Mouse (Mus musculus) midbrain, embryonic 16.5 days (tissue): ENCODE measurements around the gene Mrfap1. TPM values are rescaled to one million over a fixed set of nuclear protein-coding genes. Genes with fewer than 3 reads are reported as not detected.
"Not testable (repeated sequence)": the region's sequence is repeated elsewhere in the genome, so short reads cannot be mapped to it uniquely, and the experiment has no call there.

Experiments
- ATAC-seq: fragments of 200-750 bp; cut with Nextera tagmentation; 2 replicates; pipeline ENCODE4 v1.8.0; 2017; ENCODE audit warnings: moderate TSS enrichment
- H3K27ac ChIP-seq: fragments of 300-500 bp; sonication (generic); 2 replicates; pipeline ENCODE4 v1.5.1; 2014; ENCODE audit warnings: mild to moderate bottlenecking, low read length, mixed read lengths
- H3K27me3 ChIP-seq: fragments of 300-500 bp; sonication (generic); 2 replicates; pipeline ENCODE4 v1.6.1; 2014; ENCODE audit warnings: low read depth, low read length, mixed read lengths; ENCODE audit not compliant: control insufficient read depth, insufficient read depth
- H3K36me3 ChIP-seq: fragments of 300-500 bp; sonication (generic); 2 replicates; pipeline ENCODE4 v1.6.1; 2014; ENCODE audit warnings: mild to moderate bottlenecking, low read length, moderate library complexity, mixed read lengths; ENCODE audit not compliant: control insufficient read depth, insufficient read depth
- H3K4me1 ChIP-seq: fragments of 300-500 bp; sonication (generic); 2 replicates; pipeline ENCODE4 v1.6.1; 2014; ENCODE audit warnings: mild to moderate bottlenecking, low read length, mixed read lengths; ENCODE audit not compliant: control insufficient read depth, insufficient read depth
- H3K4me2 ChIP-seq: fragments of 300-500 bp; sonication (generic); 2 replicates; pipeline ENCODE4 v1.6.1; 2014; ENCODE audit warnings: mild to moderate bottlenecking, low read length, mixed read lengths
- H3K4me3 ChIP-seq: fragments of 300-500 bp; sonication (generic); 2 replicates; pipeline ENCODE4 v1.5.1; 2014; ENCODE audit warnings: low read depth, mild to moderate bottlenecking, low read length, moderate library complexity, mixed read lengths
- H3K9ac ChIP-seq: fragments of 300-500 bp; sonication (generic); 2 replicates; pipeline ENCODE4 v1.6.1; 2014; ENCODE audit warnings: low read depth, low read length, mixed read lengths
- H3K9me3 ChIP-seq: fragments of 300-500 bp; sonication (generic); replicated peaks from 2 replicates; pipeline ENCODE4 v1.6.1; 2014; ENCODE audit warnings: mild to moderate bottlenecking, low read length, mixed read lengths; ENCODE audit not compliant: control insufficient read depth, poor library complexity, severe bottlenecking
- WGBS: fragments of 180-500 bp; shearing (Covaris S2); extraction: QIAGEN DNeasy Blood & Tissue Kit; methylation state at CpG from one replicate; pipeline ENCODE4 v1.1.7; 2014; 5-methylcytosine and 5-hydroxymethylcytosine counted together
- polyA plus RNA-seq: library from polyadenylated mRNA; unstranded; fragments of >200 nt; fragmentation: Nextera tagmentation; extraction: Ambion mirVana; gene quantifications from 2 replicates; pipeline ENCODE4 v1.2.1, GENCODE M21; 2015

The Mrfap1 gene
- polyA plus RNA-seq: 278 and 289 TPM in 2 replicates

- peak; percentile 83 for ATAC-seq
- 0% methylated on average over 79 of the region's 90 CpGs for WGBS
- H3K36me3 ChIP-seq, H3K4me1 ChIP-seq, H3K27me3 ChIP-seq, H3K9me3 ChIP-seq: not testable (repeated sequence)
- peak within 1 kb of the TSS; percentile 80 for H3K9ac ChIP-seq
- H3K4me2 ChIP-seq: peak within 1 kb of the TSS; percentile 59
- H3K27ac ChIP-seq: peak within 1 kb of the TSS; percentile 94
- H3K4me3 ChIP-seq: peak within 1 kb of the TSS; percentile 72
Measured at GRCm38 (mm10) chr5:36796296-36797014, at the start of gene Mrfap1. Gene Mrfap1, minus strand, starts transcription at chr5:36796772.

GRCm38 (mm10) chr5:36844490-36844889 is 47.9 kb upstream of the Mrfap1 start:
- no peak overlapping the region for H3K4me2 ChIP-seq
- H3K36me3 ChIP-seq: no peaks in the 10 kb centered on the region
- no peaks in the 10 kb centered on the region for H3K9me3 ChIP-seq
- no peak overlapping the region for H3K27ac ChIP-seq
- no peak overlapping the region for H3K4me3 ChIP-seq
- no peaks in the 10 kb centered on the region for H3K27me3 ChIP-seq
- no peak overlapping the region for H3K9ac ChIP-seq
- ATAC-seq: peak; percentile 32; the same call in 1 of the 2 replicates
- WGBS: 60% methylated on average over 10 of the region's 10 CpGs
- no peaks in the 10 kb centered on the region for H3K4me1 ChIP-seq

- H3K4me2 ChIP-seq: no peak overlapping the region
- WGBS: 84% methylated on average over 1 of the region's 1 CpGs
- H3K9ac ChIP-seq: no peak overlapping the region
- H3K4me1 ChIP-seq: no peaks in the 10 kb centered on the region
- H3K36me3 ChIP-seq: no peaks in the 10 kb centered on the region
- no peak overlapping the region for H3K4me3 ChIP-seq
- no peak overlapping the region for H3K27ac ChIP-seq
- H3K27me3 ChIP-seq: no peaks in the 10 kb centered on the region
- no peaks in the 10 kb centered on the region for H3K9me3 ChIP-seq
- ATAC-seq: no peak
Measured at GRCm38 (mm10) chr5:36841701-36842100, 45.1 kb upstream of the Mrfap1 start.

- WGBS: 86% methylated on average over 7 of the region's 7 CpGs
- H3K4me1 ChIP-seq: no peaks in the 10 kb centered on the region
- H3K4me3 ChIP-seq: no peak overlapping the region
- no peaks in the 10 kb centered on the region for H3K36me3 ChIP-seq
- no peaks in the 10 kb centered on the region for H3K9me3 ChIP-seq
- no peak overlapping the region for H3K27ac ChIP-seq
- ATAC-seq: no peak
- no peak overlapping the region for H3K9ac ChIP-seq
- no peak overlapping the region for H3K4me2 ChIP-seq
- H3K27me3 ChIP-seq: no peaks in the 10 kb centered on the region
Measured at GRCm38 (mm10) chr5:36840092-36840491, 43.5 kb upstream of the Mrfap1 start.

DNA sequence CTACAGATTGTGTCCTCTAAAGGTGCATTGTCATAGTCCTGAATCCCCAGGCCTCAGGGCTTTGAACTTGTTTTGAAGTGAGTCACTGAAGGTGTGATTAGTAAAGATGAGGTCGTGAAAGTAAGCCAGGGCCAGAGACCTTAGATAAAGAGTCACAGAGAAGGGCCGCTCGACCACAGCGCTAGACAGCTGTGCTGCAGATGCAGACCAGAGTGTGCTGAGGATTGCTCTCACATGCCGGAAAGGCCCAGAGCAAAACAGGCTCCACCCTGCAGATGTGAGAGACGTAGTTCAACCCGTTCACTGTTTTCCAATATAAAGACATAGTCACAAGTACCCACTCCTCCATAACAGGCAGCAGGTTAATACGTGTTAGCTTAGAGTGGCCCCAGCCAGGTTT is 43.0 kb upstream of the Mrfap1 start:
- H3K9ac ChIP-seq: no peak overlapping the region
- H3K27ac ChIP-seq: no peak overlapping the region
- H3K27me3 ChIP-seq: no peaks in the 10 kb centered on the region
- no peaks in the 10 kb centered on the region for H3K4me1 ChIP-seq
- WGBS: 78% methylated on average over 8 of the region's 8 CpGs
- H3K4me2 ChIP-seq: no peak overlapping the region
- H3K36me3 ChIP-seq: no peaks in the 10 kb centered on the region
- H3K4me3 ChIP-seq: no peak overlapping the region
- no peak for ATAC-seq
- H3K9me3 ChIP-seq: no peaks in the 10 kb centered on the region

DNA sequence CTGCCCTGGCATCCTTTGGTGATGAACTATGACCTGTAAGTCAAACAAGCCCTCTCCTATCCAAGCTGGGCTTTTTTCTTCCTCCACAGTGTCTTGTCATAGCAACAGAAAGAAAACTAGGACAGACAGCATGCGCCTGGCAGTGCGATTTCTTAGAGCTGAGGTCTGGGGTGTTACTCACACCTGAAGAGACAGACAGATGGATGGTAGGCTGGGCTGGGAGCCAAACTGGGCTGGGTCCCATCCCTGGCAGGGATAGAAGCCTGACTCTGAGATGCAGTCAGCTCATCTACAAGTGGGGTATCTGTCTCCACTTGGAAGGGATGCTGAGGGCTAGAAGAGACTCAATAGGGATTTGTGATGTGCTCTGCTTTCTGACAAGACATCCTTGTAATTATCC is 42.5 kb upstream of the Mrfap1 start:
- no peak for ATAC-seq
- no peak overlapping the region for H3K27ac ChIP-seq
- WGBS: 100% methylated on average over 2 of the region's 2 CpGs
- H3K27me3 ChIP-seq: no peaks in the 10 kb centered on the region
- no peaks in the 10 kb centered on the region for H3K36me3 ChIP-seq
- H3K9me3 ChIP-seq: no peaks in the 10 kb centered on the region
- H3K4me3 ChIP-seq: no peak overlapping the region
- no peaks in the 10 kb centered on the region for H3K4me1 ChIP-seq
- H3K4me2 ChIP-seq: no peak overlapping the region
- H3K9ac ChIP-seq: no peak overlapping the region

GRCm38 (mm10) chr5:36835933-36836332 is 39.4 kb upstream of the Mrfap1 start:
- H3K27me3 ChIP-seq: no peaks in the 10 kb centered on the region
- H3K36me3 ChIP-seq: no peaks in the 10 kb centered on the region
- WGBS: 3% methylated on average over 6 of the region's 6 CpGs
- no peak overlapping the region for H3K4me3 ChIP-seq
- ATAC-seq: peak; percentile 73; the same call in 1 of the 2 replicates
- peaks cover 1% of the 10 kb centered on the region for H3K4me1 ChIP-seq
- H3K9me3 ChIP-seq: no peaks in the 10 kb centered on the region
- H3K27ac ChIP-seq: no peak overlapping the region
- no peak overlapping the region for H3K4me2 ChIP-seq
- H3K9ac ChIP-seq: no peak overlapping the region

DNA sequence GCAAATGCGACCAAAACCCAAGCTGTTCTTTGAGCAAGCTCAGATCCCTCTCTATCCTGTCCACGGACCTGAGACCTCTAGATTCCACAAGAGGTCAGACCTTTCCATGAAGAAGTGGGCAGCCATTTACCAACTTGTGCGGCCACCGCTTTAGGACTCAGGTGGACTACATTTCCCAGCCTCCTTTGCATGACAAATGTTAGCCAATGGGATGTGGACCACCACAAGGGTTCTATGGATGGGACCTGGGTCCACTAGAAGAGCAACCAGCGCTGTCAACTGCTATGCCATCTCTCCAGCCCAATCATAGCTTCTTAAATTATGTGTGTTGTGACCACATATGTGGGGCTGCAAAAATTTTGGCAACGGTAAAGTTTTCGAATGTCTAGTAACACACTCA is 34.7 kb upstream of the Mrfap1 start:
- Histone ChIP-seq H3K27me3 (no peaks in the 10 kb centered on the region), H3K4me1 (peaks cover 7% of the 10 kb centered on the region), H3K9me3 (no peaks in the 10 kb centered on the region), H3K36me3 (no peaks in the 10 kb centered on the region), H3K4me3 (no peak overlapping the region), H3K4me2 (no peak overlapping the region), H3K9ac (no peak overlapping the region), H3K27ac (no peak overlapping the region)
- WGBS: 67% methylated on average over 7 of the region's 7 CpGs
- ATAC-seq: peak; percentile 49

DNA sequence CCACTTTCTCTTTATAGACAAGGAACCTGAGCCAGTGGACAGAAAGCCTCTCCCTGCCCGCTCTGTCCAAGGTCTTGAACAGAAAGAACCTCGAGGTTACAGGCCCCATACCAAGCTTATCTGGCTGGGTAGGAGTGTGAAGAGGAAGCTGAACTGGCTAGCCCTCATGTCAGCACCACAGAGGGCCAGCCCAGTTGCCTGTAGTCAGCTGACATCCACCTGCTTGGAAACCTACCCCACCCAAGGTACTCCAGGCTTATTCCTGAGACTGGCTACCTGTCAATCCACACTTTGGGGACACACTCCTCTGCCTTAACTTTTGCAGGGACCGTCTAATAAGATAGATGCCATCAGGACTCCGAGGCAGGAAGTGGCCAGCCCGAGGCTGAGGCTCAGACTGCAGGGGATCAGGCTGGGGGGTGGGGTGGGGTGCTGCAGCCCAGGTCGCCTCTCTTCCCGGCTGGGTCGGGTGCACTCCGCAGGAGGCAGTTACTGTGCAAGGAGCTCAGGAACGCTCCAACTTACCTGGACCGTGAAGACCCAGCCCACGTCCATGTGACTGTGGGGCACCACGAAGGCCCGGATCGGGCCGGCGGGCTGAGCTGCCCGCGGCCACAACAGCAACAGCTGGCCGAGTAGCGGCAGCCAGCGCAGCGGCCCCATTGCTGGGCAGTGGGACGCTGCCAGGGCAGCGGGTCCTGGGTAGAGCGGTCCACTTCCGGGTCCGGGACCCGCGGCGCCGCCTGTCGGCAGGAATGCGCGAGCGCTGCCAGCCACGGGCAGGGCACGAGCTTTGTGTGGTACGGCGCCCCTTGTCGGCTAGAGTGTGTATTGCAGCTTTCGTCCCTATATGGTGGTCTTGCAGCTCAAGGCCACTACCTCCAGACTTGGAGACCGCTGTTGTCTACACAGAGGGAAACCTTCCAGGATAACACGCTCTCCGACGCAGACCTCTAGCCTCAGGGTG is 33.6 kb upstream of the Mrfap1 start, which contains the start of gene Man2b2:
Gene Man2b2 (minus strand): TSS at position 741 of the 967 bp plus-strand sequence.
- no peaks in the 10 kb centered on the region for H3K27me3 ChIP-seq
- peak within 1 kb of the TSS; percentile 70 for H3K4me2 ChIP-seq
- H3K9ac ChIP-seq: peak within 1 kb of the TSS; percentile 56
- H3K4me3 ChIP-seq: peak within 1 kb of the TSS; percentile 47
- peak; percentile 83 for ATAC-seq
- no peak within 1 kb of the TSS for H3K27ac ChIP-seq
- WGBS: 4% methylated on average over 44 of the region's 46 CpGs
- no peaks in the 10 kb centered on the region for H3K36me3 ChIP-seq
- peaks cover 7% of the 10 kb centered on the region for H3K4me1 ChIP-seq
- H3K9me3 ChIP-seq: no peaks in the 10 kb centered on the region
